Mouse (Mus musculus) thymus, adult 2 months (tissue): ENCODE results near the gene Atp2a2.
A peak's percentile ranks its signal among the peaks of the same experiment; 100 is the strongest.

Experiments
- CTCF ChIP-seq: fragments of 200-500 bp; IDR thresholded peaks from 2 replicates; pipeline ENCODE4 v1.5.1; 2012; ENCODE audit warnings: mild to moderate bottlenecking, control low read depth, low read length, moderate library complexity, borderline replicate concordance; ENCODE audit not compliant: control insufficient read depth, poor library complexity, insufficient read depth; ENCODE audit errors: extremely low read depth
- POLR2A ChIP-seq: fragments of 200-500 bp; IDR thresholded peaks from 2 replicates; pipeline ENCODE4 v1.6.1; 2012; ENCODE audit warnings: mild to moderate bottlenecking, low read length, control low read depth, moderate library complexity; ENCODE audit not compliant: control insufficient read depth, poor library complexity, insufficient read depth; ENCODE audit errors: extremely low read depth

GRCm38 (mm10) chr5:122502077-122502941, at the start of gene Atp2a2:
- TF ChIP-seq POLR2A: peak; percentile 81
- TF ChIP-seq CTCF: no peak; the same call in 1 of the 2 replicates
